Mouse (Mus musculus) forelimb bud, embryonic 11.5 days (tissue): Measurements from ENCODE around the gene Foxl1.

Experiments used
- DNase-seq: peaks from one replicate; pipeline ENCODE4 v3.0.0-alpha.2; 2012; ENCODE audit warnings: low read depth, low spot score

Foxl1 gene

DNA sequence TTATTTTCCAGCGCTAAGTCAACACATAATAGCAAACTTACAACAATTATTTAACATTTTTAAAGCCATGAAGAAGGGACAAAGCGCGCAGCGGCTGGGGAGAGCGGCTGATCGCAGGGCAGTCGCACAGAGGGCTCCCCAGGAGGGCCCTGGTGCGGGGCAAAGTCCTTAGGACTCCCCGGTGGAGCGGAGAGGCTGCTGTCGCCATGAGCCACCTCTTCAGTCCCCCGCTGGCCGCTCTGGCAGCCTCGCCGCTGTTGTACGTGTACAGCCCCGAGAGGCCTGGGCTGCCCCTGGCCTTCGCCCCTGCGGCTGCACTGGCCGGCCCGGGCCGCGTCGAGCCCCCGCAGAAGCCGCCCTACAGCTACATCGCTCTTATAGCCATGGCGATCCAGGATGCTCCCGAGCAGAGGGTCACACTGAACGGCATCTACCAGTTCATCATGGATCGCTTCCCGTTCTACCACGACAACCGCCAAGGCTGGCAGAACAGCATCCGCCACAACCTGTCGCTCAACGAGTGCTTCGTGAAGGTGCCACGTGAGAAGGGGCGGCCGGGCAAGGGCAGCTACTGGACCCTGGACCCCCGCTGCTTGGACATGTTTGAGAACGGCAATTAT, at the start of gene Foxl1:
Foxl1 (plus strand) TSS at position 185 of the 620 bp plus-strand sequence.
- DNase-seq = no peak

DNA sequence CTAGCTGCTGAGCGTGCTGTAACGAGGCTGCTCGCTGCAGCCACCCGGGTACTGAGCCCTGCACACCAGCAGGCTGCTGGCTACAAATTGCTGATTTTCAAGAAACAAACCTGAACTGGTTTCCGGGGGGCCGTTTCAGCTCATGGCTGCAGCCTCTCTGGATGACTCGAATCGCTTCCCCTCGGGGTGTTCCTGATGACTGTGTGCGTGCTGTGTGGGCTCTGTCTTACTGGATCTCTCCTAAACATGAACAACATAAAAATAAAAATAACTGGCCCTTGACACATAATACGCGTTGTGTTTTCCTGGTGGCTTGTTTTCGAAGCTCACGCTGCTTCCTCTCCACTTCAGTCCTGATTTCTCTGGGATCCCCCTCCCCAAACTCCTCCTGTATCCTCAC, 49.0 kb upstream of the Foxl1 start:
- DNase-seq = no peak

DNA sequence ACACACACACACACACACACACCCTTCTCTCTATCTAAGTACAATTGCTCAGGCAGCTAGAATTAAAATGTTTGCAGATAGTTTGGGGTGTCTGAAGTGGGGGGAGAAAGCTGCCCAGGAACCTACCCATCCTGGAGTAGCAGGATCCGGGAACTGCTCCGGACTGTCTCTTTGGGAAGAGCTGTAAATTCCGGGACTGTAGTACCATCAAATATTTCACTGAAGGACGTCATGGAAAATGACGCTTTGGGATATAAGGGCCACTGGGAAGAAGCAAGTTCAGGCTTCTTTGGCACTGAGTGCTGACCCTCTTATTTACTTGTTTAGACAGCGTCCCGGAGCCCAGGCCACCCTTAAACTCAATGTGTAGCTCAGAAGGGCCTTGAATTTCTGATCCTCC, 48.5 kb upstream of the Foxl1 start:
- no peak for DNase-seq

DNA sequence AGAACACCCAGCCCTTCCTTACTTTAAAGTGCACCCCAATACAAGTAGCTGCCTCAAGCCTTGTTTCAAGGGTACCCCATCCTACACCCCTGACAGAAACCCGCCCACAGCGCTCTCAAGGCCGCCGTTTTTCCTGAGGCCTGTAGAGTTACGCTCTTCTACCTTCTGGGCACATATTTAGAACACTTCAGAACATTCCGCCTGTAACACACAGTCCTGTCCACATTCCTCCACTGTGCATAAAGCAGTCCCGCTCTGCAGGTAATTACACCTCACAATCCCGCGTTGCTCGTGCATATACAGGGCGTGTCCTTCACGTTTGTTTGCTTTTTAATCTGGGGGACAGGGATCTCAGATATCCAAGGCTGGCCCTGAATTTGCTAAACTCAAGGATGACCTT, 47.8 kb upstream of the Foxl1 start:
- DNase-seq = no peak

DNA sequence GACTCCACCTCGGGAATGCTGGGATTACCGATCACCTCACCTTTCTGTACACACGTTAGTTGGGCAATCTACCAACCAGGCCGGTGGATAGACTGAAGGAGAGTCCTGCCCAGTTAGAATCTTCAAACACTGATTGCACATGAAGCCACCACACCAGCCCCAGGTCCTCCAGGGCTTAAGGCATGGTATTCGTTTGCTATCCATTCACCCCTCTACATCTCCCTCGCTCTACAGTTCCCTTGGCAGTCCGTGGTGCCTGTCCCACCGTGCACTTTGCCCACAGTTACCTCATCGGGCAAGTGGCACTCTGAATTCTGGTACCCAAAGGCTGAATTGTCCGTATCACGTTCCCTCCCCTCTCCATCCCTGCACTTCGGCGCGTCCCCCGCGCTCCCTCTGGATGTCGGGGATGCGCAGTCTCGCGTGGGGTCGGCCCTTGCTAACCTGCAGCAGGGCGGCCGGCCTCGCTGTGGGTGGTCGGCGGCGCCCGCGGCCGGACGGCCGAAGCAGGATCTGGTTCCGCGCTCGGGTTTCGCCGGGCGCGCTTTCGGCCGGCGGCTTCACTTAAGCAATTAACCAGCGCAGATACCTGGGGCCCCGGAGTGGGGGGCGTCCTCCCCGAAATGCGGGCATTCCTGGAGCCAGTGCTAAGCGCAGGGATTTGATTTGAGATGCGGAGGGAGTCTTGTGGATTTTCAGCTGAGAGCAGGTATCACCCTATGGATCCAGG, 47.2 kb upstream of the Foxl1 start:
- no peak for DNase-seq

DNA sequence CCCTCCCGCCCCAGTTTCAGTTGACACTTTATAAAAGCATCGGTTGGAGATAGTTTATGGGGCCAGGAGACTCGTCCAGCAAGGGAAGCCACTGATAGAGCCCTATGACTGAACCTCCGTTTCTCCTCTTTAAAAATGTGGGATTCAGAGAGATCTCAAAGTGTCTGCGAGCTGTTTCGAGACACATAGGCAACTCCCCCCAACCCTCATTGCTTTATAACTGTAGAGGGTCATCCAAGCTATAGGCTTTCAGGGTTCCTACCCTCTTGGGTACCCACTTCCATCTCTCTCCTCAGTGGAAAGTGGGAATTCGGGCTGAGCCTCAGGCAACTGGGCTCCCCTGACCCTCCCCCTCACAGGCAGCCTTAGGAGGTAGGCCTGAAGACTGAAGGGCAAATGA, 46.3 kb upstream of the Foxl1 start:
- no peak for DNase-seq

DNA sequence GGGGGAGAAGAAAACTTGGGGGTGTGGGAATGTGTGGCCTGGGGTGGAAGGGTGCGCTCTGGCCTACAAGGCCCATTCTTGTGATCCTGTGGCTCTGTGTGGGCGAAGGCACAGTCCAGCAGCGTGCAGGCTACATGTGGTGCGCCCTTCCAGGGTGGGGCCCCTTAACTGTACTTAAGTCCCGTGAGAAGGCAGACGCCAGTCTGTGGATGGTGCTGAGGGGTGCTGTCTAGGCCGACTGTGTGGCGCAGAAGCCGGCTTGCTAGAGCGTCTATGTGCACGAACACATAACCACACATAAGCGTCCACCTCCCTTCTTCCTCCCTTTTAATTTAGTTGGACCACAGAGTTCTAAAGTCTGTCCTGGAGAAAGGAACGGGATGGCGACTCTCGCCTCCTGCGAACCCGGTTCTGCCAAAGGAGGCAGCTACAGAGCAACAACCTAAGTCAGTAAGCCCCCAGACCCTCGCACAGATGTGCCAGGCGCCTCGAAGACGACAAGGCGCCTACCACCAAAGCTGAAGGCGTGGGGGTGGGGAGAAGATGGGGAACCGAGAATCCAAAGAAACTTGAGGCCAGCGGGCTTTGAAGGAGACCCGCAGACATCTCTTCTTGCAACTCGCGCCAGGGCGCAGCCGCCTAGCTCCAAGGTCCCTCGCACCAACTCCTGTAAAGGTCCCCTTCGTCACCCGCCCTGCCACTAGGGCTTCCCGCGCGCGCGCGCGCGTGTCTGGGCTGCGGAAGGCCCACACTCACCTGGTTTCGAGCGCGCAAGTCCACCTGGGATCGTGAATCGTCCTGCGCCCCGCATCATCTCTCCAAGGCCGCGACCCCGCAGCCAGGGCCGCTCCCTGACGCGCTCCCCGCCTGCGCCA, 45.3 kb upstream of the Foxl1 start:
- no peak for DNase-seq

DNA sequence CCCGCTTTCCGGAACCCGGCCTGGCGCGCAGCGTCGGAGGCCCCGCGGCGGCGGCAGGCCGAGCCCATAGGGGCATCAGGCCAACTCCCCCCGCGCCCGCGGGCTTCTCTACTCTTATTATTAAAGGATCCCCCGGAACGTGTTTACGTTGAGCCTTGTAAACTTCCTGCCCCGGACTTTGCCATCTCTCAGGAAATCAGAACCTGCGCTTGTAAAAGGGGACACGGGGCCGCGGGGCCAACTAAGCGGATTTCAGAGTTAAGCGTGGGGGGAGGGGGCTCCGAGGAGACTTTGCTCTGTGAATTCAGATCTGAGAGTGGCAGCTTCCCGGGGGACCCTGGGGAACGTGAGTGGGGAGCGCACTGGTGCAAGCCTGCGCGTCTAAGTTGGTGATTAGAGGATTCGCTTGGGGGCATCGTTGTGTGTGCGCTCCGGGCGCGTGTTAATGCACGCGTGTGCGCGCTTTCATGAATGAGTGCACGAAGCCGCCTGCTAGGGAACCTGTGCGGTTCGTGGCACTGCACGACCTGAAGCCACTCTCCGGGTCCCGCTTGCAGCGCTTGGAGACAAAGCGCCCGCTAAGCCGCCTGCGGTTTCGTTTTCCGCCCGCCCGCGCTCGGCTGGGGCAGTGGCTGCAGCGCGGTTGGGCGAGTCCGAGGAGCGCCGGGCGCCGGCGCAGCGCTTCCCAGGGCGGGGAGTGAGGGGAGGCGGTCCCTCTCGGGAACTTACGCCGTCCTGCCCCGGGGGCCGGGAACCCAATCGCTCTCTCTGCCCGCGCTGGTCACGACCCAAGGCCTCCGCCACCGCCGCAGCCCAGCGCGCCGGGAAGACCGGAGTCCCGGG, 44.4 kb upstream of the Foxl1 start:
- DNase-seq = peak; percentile 68

DNA sequence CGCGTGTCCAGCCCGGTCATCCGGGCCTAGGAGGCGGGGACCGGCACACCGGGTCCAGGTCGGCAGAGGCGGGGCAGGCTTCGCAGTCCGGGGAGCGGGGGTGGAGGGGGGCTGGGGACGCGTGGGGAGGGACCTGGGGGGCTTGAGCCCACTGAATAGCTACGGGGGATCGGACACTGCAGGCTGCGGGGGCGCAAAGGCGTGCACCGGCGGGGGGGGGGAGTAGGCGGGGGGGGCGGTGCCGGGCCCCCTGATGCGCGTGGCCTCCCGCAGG, 43.9 kb upstream of the Foxl1 start:
- no peak for DNase-seq

DNA sequence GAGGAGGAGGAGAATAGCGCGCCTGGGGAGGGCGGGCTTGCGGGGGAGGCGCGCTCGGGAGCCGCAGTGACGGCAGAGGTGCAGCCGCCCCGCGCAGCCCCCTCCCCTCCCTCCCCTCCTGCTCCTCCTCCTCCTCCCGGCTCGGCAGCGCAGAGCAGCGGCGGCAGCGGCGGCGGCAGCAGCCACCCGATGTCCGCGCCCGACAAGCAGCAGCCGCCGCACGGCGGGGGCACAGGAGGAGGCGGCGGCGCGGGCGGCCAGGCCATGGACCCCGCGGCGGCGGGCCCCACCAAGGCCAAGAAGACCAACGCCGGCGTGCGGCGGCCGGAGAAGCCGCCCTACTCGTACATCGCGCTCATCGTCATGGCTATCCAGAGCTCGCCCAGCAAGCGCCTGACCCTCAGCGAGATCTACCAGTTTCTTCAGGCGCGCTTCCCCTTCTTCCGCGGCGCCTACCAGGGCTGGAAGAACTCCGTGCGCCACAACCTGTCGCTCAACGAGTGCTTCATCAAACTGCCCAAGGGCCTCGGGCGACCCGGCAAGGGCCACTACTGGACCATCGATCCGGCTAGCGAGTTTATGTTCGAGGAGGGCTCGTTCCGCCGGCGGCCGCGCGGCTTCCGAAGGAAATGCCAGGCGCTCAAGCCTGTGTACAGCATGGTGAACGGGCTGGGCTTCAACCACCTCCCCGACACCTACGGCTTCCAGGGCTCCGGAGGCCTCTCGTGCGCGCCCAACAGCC, 43.4 kb upstream of the Foxl1 start, which contains the start of gene Foxf1:
Foxf1 (plus strand) TSS at position 177 of the 742 bp plus-strand sequence.
- DNase-seq = no peak

DNA sequence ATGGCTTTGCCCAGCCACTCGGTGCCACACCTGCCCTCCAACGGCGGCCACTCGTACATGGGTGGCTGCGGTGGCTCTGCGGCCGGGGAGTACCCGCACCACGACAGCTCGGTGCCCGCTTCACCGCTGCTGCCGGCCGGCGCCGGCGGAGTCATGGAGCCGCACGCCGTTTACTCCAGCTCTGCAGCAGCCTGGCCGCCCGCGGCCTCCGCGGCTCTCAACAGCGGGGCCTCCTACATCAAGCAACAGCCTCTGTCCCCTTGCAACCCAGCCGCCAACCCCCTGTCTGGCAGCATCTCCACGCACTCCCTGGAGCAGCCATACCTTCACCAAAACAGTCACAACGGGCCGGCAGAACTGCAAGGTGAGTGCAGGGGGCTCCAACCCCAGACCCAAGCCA, 42.7 kb upstream of the Foxl1 start:
- no peak for DNase-seq

DNA sequence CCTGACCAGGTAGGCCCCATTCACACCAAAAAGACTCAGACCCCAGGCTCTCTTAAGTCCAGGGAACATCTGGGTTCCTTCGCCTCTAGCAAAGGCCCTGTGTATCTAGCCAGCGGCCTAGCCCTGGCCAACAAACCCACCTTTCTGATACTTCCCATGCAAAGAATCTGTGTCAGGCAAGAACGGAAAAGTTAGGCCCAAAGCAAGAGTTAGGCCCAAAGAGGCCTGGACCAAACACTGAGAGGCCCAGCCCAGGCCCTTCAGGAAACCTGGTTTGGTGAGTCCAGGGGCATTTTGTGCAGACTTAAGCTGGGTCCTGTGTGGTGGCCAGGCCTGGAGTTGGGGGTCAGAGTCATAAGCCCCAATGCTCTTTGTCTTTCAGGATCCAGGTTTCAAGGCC, 42.2 kb upstream of the Foxl1 start:
- no peak for DNase-seq

DNA sequence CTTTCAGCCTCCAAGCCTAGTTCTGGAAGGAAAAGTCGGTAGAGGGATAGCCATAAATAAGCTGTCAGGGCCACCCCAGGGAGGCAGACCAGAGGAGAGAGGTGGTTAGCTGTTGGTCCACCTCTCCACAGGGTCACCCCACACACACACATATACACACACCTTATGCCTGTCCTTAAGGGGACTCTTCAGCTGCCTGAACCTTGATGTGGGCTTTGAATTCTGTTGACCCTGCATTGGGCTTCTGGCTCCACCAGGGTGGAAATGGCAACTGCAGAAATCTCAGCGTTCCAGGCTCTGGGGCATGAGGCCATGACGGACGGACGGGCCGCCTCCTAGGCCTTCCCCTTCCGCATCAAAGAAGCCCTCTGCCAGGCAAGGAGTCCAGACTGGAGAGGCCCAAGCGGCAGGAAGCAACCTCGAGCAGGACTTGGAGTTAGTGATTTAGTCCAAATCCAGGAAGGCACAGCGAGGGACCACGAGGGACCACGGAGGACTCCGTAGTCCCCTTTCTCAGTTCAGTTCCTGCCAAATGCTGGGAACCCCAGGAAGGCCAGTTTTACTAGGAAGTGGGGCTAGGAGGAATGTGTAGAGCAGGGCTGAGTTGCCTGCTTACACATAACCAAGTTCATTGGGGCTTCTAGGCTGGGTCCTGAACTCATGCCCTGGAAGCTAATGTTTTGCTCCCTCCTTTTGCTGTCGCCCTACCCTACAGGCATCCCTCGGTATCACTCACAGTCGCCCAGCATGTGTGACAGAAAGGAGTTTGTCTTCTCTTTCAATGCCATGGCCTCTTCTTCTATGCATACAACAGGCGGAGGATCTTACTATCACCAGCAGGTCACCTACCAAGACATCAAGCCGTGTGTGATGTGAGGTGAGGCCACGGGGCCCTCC, 41.5 kb upstream of the Foxl1 start:
- no peak for DNase-seq

DNA sequence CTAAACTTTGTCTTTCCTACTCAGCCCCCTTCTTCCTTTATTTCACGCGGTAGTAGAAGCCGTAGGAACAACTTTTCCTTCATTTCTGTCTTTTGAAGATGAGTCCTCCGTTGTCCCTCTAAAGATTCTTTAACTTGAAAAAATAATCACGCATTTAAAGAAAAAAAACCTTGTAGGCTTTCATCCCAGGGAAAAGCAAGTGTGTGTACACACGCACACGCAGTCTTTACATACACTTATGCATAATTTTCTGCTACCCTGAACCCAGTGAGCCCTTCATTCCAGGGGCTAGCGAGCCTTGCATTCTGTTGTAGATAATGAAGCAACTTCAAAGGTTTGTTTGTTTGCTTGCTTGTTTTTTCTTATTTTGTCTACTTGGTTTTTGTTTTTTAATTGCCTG, 39.5 kb upstream of the Foxl1 start:
- no peak for DNase-seq

DNA sequence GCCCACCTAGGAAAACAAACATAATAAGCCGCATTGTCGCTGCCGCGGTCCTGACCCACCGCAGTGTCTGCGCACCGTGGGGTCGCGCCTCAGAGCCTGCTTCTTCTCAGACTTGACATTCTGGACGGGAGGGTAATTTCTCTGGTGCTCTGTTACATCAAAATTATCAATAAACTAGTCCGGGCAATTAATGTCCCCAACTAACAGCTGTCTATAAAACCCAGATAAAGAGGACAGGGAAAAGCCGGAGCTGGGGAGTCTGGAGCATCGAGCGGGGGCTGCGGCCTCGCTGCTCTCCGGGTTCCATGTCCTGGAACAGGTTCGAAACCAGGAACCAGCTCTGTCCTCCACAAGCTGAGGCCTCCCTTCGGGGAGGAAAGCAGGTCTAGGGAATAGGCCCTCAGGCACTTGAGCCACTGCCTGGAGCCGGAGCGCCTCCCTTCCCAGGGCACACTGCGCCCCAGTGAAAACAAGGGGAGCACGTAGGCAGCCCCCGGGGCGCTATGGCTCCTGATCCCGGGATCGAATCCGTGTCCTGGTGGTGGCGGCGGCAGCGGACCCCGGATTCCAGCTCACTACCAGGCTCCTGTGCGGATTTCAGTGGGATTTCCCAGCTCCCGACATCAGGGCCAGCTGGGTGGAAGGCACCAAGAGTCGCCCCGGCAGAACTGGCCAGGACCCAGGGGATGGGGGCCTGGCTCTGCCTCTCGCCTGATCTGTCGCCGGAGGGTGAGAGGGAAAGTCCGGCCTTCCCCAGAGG, 38.7 kb upstream of the Foxl1 start:
- no peak for DNase-seq

DNA sequence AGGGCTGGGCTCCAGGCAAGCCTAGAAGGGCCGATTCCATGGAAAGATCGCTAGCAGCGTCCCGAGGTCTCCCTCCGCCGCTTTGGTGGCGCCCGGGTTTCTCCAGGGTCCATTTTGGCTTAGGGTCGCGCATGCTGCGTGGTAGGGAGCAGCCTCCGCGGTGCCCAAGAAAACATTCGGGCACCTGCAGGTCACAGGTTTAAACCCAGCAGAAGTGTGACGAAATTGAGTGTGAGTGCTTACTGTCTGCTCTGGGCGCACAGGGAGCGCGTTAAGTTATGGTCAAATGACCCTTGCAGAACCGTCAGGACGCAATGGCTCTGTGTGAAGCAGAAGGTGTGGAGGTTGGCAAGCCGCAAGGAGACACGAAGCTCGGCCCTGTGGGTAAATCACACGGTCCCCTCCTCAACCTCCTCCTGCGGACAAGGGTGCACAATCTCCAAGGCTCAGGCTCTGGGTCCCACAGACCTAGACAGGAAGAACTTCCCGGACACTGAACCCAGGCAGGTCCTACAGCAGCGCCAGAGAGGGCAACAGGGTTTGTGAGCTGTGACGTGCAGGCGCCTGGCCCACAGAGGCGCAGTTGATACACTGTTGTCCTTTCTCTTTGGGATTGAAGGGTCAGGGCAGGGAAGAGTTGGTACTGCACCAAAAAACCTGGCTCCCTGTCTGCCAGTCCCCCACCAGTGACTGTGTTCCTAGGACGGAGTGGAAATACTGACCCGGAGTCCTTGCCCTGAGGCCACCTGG, 37.9 kb upstream of the Foxl1 start:
- no peak for DNase-seq

DNA sequence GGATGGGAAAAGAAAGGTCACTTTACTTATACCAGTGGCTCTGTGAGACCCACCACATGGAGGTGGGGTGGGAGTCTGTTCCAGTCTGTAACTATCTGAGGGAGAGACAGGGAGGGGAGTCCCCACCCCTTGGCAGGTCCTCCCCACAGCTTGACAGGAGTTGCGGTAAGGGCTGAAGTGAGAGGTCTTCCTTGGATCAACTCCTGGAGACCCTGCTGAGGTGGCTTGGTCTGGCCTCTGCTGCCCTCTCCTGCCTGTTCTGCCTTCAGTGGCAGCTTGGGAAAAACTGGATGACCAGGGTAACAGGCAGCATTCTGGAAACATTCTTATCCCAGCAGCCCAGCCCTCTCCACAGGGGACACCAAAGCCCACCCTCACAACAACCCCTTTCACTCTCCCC, 37.0 kb upstream of the Foxl1 start:
- DNase-seq = no peak

DNA sequence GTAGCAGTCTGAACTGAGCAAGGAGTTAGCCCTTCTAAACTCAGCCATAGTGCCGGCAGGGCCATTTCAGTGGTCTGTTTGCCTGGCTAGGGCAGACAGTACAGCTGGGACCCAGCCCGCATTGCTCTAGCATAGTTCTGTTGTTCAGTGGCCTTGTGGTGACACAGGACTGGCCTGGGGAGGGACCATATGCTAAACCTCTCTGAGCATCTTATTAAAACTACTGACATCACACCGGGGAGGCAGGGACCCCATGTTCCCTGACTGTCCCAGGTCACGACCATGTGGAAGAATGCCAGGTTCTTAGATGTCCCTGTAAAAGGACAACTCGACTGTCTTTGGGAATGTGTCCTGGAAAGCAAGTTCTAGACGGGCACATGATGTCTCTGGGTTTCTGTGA, 35.6 kb upstream of the Foxl1 start:
- no peak for DNase-seq

DNA sequence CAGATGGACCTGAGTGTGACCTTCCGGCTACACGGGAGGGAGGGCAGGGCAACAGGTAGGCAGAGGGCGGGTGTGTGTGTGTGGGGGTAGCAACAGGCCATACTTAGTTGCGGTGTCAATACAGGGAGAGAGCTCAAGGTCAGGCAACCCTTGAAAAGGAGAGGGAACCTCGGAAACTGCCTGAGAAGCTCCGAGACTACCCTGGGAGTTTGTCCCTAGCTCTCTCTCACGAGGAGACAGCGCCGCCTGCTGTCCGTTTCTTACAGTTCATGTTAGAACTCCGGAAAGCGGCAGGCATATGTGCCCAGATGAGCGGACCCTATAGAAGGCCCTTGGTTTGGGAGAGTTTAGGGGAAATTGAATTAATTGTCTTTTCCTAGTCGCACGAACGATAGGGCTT, 35.1 kb upstream of the Foxl1 start:
- DNase-seq = peak; percentile 89
